Mouse (Mus musculus) heart, postnatal 4 days (tissue): ENCODE measurements at regions not wholly inside any gene's neighbourhood (a gene's known extent, or its start where the extent isn't known, plus 50 kb on each side); places are given as distances from the start of the nearest gene placed in this dataset.
A peak's percentile ranks its signal among the peaks of the same experiment; 100 is the strongest.

ENCODE experiments used
- DNase-seq: peaks from one replicate; pipeline ENCODE4 v3.0.0; 2021

- DNase-seq = no peak
Measured at GRCm38 (mm10) chr8:8562268-8562667, 98.8 kb downstream of the Efnb2 start.

GRCm38 (mm10) chr8:8558050-8558449 is 103.0 kb downstream of the Efnb2 start:
- DNase-seq = no peak

GRCm38 (mm10) chr8:8556152-8556551 is 104.9 kb downstream of the Efnb2 start:
- DNase-seq = no peak

GRCm38 (mm10) chr8:8554691-8555090 is 106.4 kb downstream of the Efnb2 start:
- DNase-seq = no peak

- DNase-seq = no peak
Measured at GRCm38 (mm10) chr8:8552779-8553178, 108.3 kb downstream of the Efnb2 start.

GRCm38 (mm10) chr8:8536626-8537025 is 124.4 kb downstream of the Efnb2 start:
- DNase-seq = no peak

GRCm38 (mm10) chr8:8534787-8535186 is 126.3 kb downstream of the Efnb2 start:
- no peak for DNase-seq

GRCm38 (mm10) chr8:8532907-8533306 is 128.1 kb downstream of the Efnb2 start:
- DNase-seq = no peak

- DNase-seq = no peak
Measured at GRCm38 (mm10) chr8:8530540-8530939, 130.5 kb downstream of the Efnb2 start.

GRCm38 (mm10) chr8:8521532-8521931 is 139.5 kb downstream of the Efnb2 start:
- no peak for DNase-seq

GRCm38 (mm10) chr8:8519772-8520191 is 141.3 kb downstream of the Efnb2 start:
- no peak for DNase-seq

GRCm38 (mm10) chr8:8517599-8517998 is 143.4 kb downstream of the Efnb2 start:
- no peak for DNase-seq

GRCm38 (mm10) chr8:8516272-8516671 is 144.8 kb downstream of the Efnb2 start:
- no peak for DNase-seq

- no peak for DNase-seq
Measured at GRCm38 (mm10) chr8:8499921-8500320, 161.1 kb downstream of the Efnb2 start.

- no peak for DNase-seq
Measured at GRCm38 (mm10) chr8:8498753-8499152, 162.3 kb downstream of the Efnb2 start.

GRCm38 (mm10) chr8:8495472-8495871 is 165.6 kb downstream of the Efnb2 start:
- DNase-seq = no peak

- DNase-seq = no peak
Measured at GRCm38 (mm10) chr8:8494281-8494680, 166.8 kb downstream of the Efnb2 start.

GRCm38 (mm10) chr8:8491908-8492307 is 169.1 kb downstream of the Efnb2 start:
- DNase-seq = no peak

GRCm38 (mm10) chr8:8489784-8490183 is 171.3 kb downstream of the Efnb2 start:
- no peak for DNase-seq

GRCm38 (mm10) chr8:8488695-8489571 is 172.1 kb downstream of the Efnb2 start:
- peak; percentile 64 for DNase-seq

- DNase-seq = no peak
Measured at GRCm38 (mm10) chr8:8488191-8488694, 172.8 kb downstream of the Efnb2 start.

GRCm38 (mm10) chr8:8487706-8488105 is 173.3 kb downstream of the Efnb2 start:
- DNase-seq = no peak

- no peak for DNase-seq
Measured at GRCm38 (mm10) chr8:8486866-8487265, 174.2 kb downstream of the Efnb2 start.

GRCm38 (mm10) chr8:8485252-8485651 is 175.8 kb downstream of the Efnb2 start:
- DNase-seq = no peak
